Mouse (Mus musculus) forebrain, postnatal 0 days (tissue): ENCODE data around the gene Hoxa3. TPM values are rescaled to one million over a fixed set of nuclear protein-coding genes. Genes with fewer than 3 reads are reported as not detected.

Source experiments
- ATAC-seq: fragments of 200-750 bp; cut with Nextera tagmentation; 2 replicates; pipeline ENCODE4 v1.8.0; 2017; ENCODE audit warnings: mild to moderate bottlenecking, moderate library complexity
- DNase-seq: peaks from one replicate; pipeline ENCODE4 v3.0.0-alpha.2; 2015
- H3K27ac ChIP-seq: fragments of 300-500 bp; sonication (generic); 2 replicates; pipeline ENCODE4 v1.5.1; 2014; ENCODE audit warnings: low read depth, mild to moderate bottlenecking, antibody characterized with exemption, low read length, moderate library complexity, mixed read lengths
- H3K27me3 ChIP-seq: fragments of 300-500 bp; sonication (generic); 2 replicates; pipeline ENCODE4 v1.6.1; 2014; ENCODE audit warnings: mild to moderate bottlenecking, low read length, mixed read lengths; ENCODE audit not compliant: insufficient read depth
- H3K36me3 ChIP-seq: fragments of 300-500 bp; sonication (generic); 2 replicates; pipeline ENCODE4 v1.6.1; 2014; ENCODE audit warnings: mild to moderate bottlenecking, moderate library complexity; ENCODE audit not compliant: insufficient read depth
- H3K4me1 ChIP-seq: fragments of 300-500 bp; sonication (generic); 2 replicates; pipeline ENCODE4 v1.6.1; 2014; ENCODE audit warnings: antibody characterized with exemption; ENCODE audit not compliant: insufficient read depth
- H3K4me2 ChIP-seq: fragments of 300-500 bp; sonication (generic); 2 replicates; pipeline ENCODE4 v1.6.1; 2014; ENCODE audit warnings: low read depth, mild to moderate bottlenecking, moderate library complexity
- H3K4me3 ChIP-seq: fragments of 300-500 bp; sonication (generic); 2 replicates; pipeline ENCODE4 v1.5.1; 2014; ENCODE audit warnings: low read depth, low read length, mixed read lengths
- H3K9ac ChIP-seq: fragments of 300-500 bp; sonication (generic); 2 replicates; pipeline ENCODE4 v1.6.1; 2014; ENCODE audit warnings: mild to moderate bottlenecking
- H3K9me3 ChIP-seq: fragments of 300-500 bp; sonication (generic); 2 replicates; pipeline ENCODE4 v1.6.1; 2016; ENCODE audit warnings: low read length
- CTCF ChIP-seq: sonication (generic); IDR thresholded peaks from 2 replicates; pipeline ENCODE4 v1.5.1; 2016; ENCODE audit warnings: antibody characterized with exemption, control low read depth, low read depth
- WGBS: fragments of 180-500 bp; shearing (Covaris S2); extraction: QIAGEN DNeasy Blood & Tissue Kit; methylation state at CpG from one replicate; pipeline ENCODE4 v1.1.7; 2014; 5-methylcytosine and 5-hydroxymethylcytosine counted together
- polyA plus RNA-seq: library from polyadenylated mRNA; unstranded; fragments of >200 nt; fragmentation: Nextera tagmentation; extraction: Ambion mirVana; gene quantifications from 2 replicates; pipeline ENCODE4 v1.2.1, GENCODE M21; 2015
- total RNA-seq: library from RNA; depleted of rRNA; stranded (reverse); fragments of >200 nt; gene quantifications from 2 replicates; pipeline ENCODE4 v1.2.3, GENCODE M21; 2014

The Hoxa3 gene
- total and polyA plus RNA-seq, 2 experiments from 2014 or later: not detected

GRCm38 (mm10) chr6:52229558-52230416, 16.7 kb upstream of the Hoxa3 start:
- no peak for ATAC-seq
- H3K27me3 ChIP-seq: peaks cover 94% of the 10 kb centered on the region
- no peak for DNase-seq
- H3K9me3 ChIP-seq: no peaks in the 10 kb centered on the region
- H3K4me1 ChIP-seq: no peaks in the 10 kb centered on the region
- WGBS: 4% methylated on average over 44 of the region's 44 CpGs
- H3K9ac ChIP-seq: no peak overlapping the region
- H3K4me2 ChIP-seq: no peak overlapping the region
- no peaks in the 10 kb centered on the region for H3K36me3 ChIP-seq
- no peak for TF ChIP-seq CTCF
- no peak overlapping the region for H3K27ac ChIP-seq
- H3K4me3 ChIP-seq: no peak overlapping the region

DNA sequence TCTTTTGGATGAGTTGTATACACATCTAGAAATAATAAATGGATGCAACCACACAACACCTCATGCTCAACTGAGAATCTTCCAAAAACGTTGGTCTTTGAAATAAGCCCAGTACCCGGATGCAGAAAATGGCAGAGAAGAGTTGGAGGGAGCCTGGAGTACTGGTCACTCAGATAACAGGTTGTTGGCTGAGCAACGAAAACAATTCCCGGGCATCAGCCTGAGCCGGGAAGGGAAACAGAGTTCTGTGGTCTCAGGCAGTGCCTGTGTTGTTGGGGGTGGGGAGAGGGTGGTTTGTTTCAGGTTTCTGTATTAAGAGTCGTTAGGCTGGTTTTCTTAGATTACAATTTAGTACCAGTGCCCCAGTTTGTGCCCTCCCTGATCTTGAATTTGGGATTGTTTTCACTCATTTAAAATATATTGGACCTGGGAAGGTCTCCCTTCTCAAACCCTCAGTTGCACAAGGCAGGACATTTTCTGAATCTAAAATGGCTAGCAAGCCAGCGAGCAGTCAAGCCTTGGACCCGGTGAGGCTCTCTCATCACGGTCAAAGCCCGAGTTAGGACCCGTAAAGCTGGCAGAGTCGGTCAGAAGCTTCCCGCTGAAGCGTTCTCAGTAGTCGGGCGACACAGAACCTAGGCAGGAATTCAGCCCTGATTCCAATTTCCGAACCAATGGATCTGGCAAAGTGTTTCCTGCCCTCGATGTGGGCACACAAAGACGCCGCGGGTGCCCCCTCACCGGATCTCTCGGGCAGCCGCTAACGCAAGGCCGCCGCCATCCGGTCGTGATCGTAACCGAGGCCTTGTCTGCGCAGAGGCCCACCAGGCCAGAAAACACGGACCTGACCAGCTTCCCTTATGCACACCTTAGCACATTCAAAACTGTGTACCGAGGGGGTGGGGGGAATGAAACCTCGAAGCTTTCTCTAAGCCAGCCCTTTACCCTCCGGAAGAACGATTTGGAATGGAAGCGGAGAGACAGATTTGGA, 15.6 kb upstream of the Hoxa3 start:
- DNase-seq: no peak
- Histone ChIP-seq H3K4me3 (no peak overlapping the region), H3K4me1 (no peaks in the 10 kb centered on the region), H3K4me2 (no peak overlapping the region), H3K27ac (no peak overlapping the region), H3K27me3 (peaks cover 95% of the 10 kb centered on the region), H3K36me3 (no peaks in the 10 kb centered on the region), H3K9ac (no peak overlapping the region), H3K9me3 (no peaks in the 10 kb centered on the region)
- 2% methylated on average over 38 of the region's 38 CpGs for whole genome bisulfite sequencing
- ATAC-seq: no peak
- no peak for TF ChIP-seq CTCF

- no peak overlapping the region for H3K4me2 ChIP-seq
- no peak for TF ChIP-seq CTCF
- ATAC-seq: no peak
Measured at GRCm38 (mm10) chr6:52227470-52228222, 14.5 kb upstream of the Hoxa3 start.

GRCm38 (mm10) chr6:52226569-52227257, 13.6 kb upstream of the Hoxa3 start:
- Histone ChIP-seq H3K4me1 (no peaks in the 10 kb centered on the region), H3K4me2 (no peak overlapping the region), H3K27ac (no peak overlapping the region), H3K36me3 (no peaks in the 10 kb centered on the region), H3K9ac (no peak overlapping the region), H3K4me3 (no peak overlapping the region), H3K27me3 (peaks cover 95% of the 10 kb centered on the region), H3K9me3 (no peaks in the 10 kb centered on the region)
- DNase-seq: no peak
- WGBS: 4% methylated on average over 26 of the region's 26 CpGs
- no peak for ATAC-seq
- TF ChIP-seq CTCF: no peak

More at GRCm38 (mm10) chr6:52227470-52228222, 14.5 kb upstream of the Hoxa3 start:
- Histone ChIP-seq H3K4me1 (no peaks in the 10 kb centered on the region), H3K36me3 (no peaks in the 10 kb centered on the region), H3K27me3 (peaks cover 95% of the 10 kb centered on the region), H3K9ac (no peak overlapping the region), H3K9me3 (no peaks in the 10 kb centered on the region), H3K27ac (no peak overlapping the region), H3K4me3 (no peak overlapping the region)
- no peak for DNase-seq
- WGBS: 3% methylated on average over 11 of the region's 11 CpGs

DNA sequence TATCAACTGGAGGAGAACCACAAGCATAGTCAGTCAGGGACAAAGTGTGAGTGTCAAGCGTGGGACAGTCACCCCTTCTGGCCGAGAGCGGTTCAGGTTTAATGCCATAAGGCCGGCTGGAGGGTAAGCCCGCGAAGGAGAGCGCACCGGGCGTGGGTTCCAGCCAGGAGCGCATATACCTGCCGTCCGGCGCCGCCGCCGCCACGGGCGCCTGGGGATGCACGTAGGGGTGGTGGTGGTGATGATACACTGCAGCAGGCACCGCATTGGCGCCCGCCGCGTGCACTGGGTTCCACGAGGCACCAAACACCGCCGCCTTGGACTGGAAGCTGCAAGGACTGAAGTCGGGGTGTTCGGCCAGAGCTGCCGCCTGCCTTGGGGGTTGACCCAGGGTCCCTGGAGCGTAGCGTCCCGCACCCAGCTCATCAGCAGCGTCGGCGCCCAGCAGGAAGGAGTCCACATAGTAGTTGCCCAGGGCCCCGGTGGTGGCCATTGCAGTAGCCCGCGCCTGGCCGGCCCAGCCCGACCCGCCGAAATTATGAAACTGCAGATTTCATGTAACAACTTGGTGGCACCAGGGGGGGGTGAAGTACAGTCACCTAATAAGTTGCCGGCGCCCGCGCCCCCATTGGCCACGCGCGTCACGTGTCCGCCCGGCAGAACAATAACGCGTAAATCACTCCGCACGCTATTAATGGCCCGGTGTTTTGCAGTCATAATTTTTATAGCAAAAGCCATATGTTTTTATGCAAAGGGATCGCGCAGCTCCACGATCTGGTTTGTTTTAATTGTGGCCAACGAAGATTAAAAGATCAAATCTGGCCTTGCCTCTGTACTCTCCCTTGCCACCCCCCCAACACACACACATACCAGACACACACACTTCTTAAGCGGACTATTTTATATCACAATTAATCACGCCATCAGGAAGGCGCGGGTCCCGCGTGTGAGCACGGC, 12.8 kb upstream of the Hoxa3 start:
- Histone ChIP-seq H3K27me3 (peaks cover 96% of the 10 kb centered on the region), H3K36me3 (no peaks in the 10 kb centered on the region), H3K9ac (no peak overlapping the region), H3K4me1 (no peaks in the 10 kb centered on the region), H3K27ac (no peak overlapping the region), H3K9me3 (no peaks in the 10 kb centered on the region), H3K4me2 (no peak overlapping the region), H3K4me3 (no peak overlapping the region)
- no peak for DNase-seq
- TF ChIP-seq CTCF: no peak
- no peak for ATAC-seq
- 3% methylated on average over 69 of the region's 69 CpGs for WGBS
